Mouse (Mus musculus) CD4-positive naive resting alpha-beta T cell, adult 76 days (primary cell): ENCODE measurements around the gene Olfr788. TPM values are rescaled to one million over a fixed set of nuclear protein-coding genes. Genes with fewer than 3 reads are reported as not detected.

Source experiments
- total RNA-seq: library from RNA; stranded (reverse); gene quantifications from one replicate; pipeline ENCODE4 v1.2.4, GENCODE M21; 2023

Olfr788 gene
- total RNA-seq = not detected

GRCm38 (mm10) chr10:129470698-129471097 lies at the start of gene Olfr788:
TSS of gene Olfr788 (plus strand) at chr10:129470998.

GRCm38 (mm10) chr10:129427006-129427405 lies 43.8 kb upstream of the Olfr788 start, which contains the start of gene Olfr786:
TSS of gene Olfr786 (plus strand) at chr10:129427306.

GRCm38 (mm10) chr10:129461562-129461961 lies 9.2 kb upstream of the Olfr788 start, which contains the start of gene Olfr787:
TSS of gene Olfr787 (plus strand) at chr10:129461862.

GRCm38 (mm10) chr10:129484452-129484851 lies 13.7 kb downstream of the Olfr788 start, which contains the start of gene Olfr789:
TSS of gene Olfr789 (plus strand) at chr10:129484752.

GRCm38 (mm10) chr10:129498192-129498591 lies 27.4 kb downstream of the Olfr788 start, which contains the start of gene Olfr790:
TSS of gene Olfr790 (plus strand) at chr10:129498492.

GRCm38 (mm10) chr10:129521492-129521891 lies 50.7 kb downstream of the Olfr788 start, which contains the start of gene Olfr791:
TSS of gene Olfr791 (plus strand) at chr10:129521792.

Other genes starting within 250 kb of the Olfr788 start
- not detected for gene Olfr774, start 234.8 kb upstream of the Olfr788 start, total RNA-seq
- not detected for gene Olfr775, start 222.6 kb upstream of the Olfr788 start, total RNA-seq
- gene Olfr776, start 211.9 kb upstream of the Olfr788 start, total RNA-seq = not detected
- gene Olfr777, start 199.5 kb upstream of the Olfr788 start, total RNA-seq = not detected
- gene Olfr780, start 152.9 kb upstream of the Olfr788 start, total RNA-seq = not detected
- gene Olfr781, start 142.1 kb upstream of the Olfr788 start, total RNA-seq = not detected
- not detected for gene Olfr782, start 122.1 kb upstream of the Olfr788 start, total RNA-seq
- not detected for gene Olfr784, start 86.9 kb upstream of the Olfr788 start, total RNA-seq
- not detected for gene Olfr785, start 65.6 kb upstream of the Olfr788 start, total RNA-seq
- gene Olfr786, start 43.7 kb upstream of the Olfr788 start, total RNA-seq = not detected
- gene Olfr787, start 9.1 kb upstream of the Olfr788 start, total RNA-seq = not detected
- gene Olfr789, start 13.8 kb downstream of the Olfr788 start, total RNA-seq = not detected
- gene Olfr790, start 27.5 kb downstream of the Olfr788 start, total RNA-seq = not detected
- gene Olfr791, start 50.8 kb downstream of the Olfr788 start, total RNA-seq = not detected
- gene Olfr792, start 68.2 kb downstream of the Olfr788 start, total RNA-seq = not detected
- not detected for gene Olfr794, start 96.7 kb downstream of the Olfr788 start, total RNA-seq
- not detected for gene Olfr796, start 141.6 kb downstream of the Olfr788 start, total RNA-seq
- not detected for gene Olfr798, start 156.9 kb downstream of the Olfr788 start, total RNA-seq
- gene Olfr799, start 166.5 kb downstream of the Olfr788 start, total RNA-seq = not detected
- not detected for gene Olfr800, start 186.7 kb downstream of the Olfr788 start, total RNA-seq
- gene Olfr801, start 202.9 kb downstream of the Olfr788 start, total RNA-seq = not detected
- gene Olfr802, start 217.2 kb downstream of the Olfr788 start, total RNA-seq = not detected
- gene Olfr803, start 223.3 kb downstream of the Olfr788 start, total RNA-seq = not detected
- gene Olfr804, start 232.2 kb downstream of the Olfr788 start, total RNA-seq = not detected